Mouse (Mus musculus): ENCODE data around the gene B9d2. TPM values are rescaled to one million over a fixed set of nuclear protein-coding genes. Genes with fewer than 3 reads are reported as not detected.
A peak's percentile ranks its signal among the peaks of the same experiment; 100 is the strongest.

B9d2 gene
- polyA plus RNA-seq, 1 experiment from 2014 or later, result 39.2 TPM

DNA sequence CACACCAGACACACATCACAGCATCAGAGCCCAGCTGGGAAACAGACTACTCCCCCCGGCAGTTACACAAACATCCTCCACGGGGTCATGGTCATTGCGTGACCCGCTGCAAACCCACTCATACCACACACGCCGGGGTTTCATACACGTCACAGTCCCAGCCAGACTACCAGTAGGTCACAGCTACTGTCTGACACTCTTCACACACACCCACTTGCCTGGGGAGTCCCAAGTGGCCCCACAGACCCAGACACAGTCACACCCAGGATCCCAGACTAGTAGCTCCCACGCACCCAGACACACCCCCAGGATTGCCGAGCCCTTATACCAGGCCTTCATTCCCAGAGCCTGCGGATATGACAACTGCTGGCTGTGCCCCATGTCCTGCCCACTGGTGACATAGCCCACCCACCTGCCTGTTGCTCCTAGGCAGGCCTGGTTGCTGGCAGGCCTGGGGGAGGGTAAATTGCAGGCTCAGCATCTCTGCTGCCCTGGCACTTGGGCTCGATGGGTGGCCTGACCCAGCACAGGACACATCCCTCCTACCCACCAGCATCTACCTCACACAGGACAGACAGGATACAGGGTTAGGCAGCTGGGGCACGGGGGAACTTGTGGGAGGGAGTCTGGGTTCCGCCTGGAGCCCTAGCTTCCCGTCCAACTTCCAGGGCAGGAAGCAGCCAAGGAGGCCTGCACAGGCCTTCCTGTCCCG is 27.2 kb downstream of the B9d2 start:
- Histone ChIP-seq H3K36me3 (peaks cover 7% of the 10 kb centered on the region), H3K4me2 (replicated peaks) (no peak overlapping the region), H3K9me3 (no peaks in the 10 kb centered on the region), H3K4me1 (peaks cover 12% of the 10 kb centered on the region), H3K27me3 (peaks cover 5% of the 10 kb centered on the region; the same call in 1 of the 2 replicates), H3K27ac (replicated peaks) (no peak overlapping the region), H3K4me3 (no peak overlapping the region), H3K9ac (replicated peaks) (no peak overlapping the region)
- ATAC-seq (replicated peaks), result no peak
- WGBS, result 68% methylated on average over 15 of the region's 15 CpGs

DNA sequence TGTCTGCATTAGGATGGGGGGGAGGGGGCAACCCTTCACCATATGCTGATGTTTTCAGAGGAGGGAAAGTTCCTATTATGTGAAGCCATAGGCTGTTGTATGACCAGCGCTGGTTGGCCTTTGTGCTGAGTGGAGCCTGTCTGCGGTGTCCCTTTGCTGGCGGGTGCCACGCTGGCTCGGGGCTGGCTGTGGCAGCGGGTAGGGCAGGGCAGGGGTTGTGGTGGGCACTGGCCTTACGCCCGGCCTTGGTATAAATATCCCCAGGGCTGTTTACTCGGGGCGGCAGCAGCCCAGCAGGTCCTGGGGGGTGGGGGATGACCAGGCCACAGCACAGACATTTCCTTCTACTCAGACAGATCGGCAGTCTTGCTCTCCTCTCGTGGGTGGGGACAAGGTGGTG is 29.4 kb downstream of the B9d2 start:
- Histone ChIP-seq H3K36me3 (peaks cover 29% of the 10 kb centered on the region), H3K9me3 (no peaks in the 10 kb centered on the region), H3K4me2 (replicated peaks) (no peak overlapping the region), H3K9ac (replicated peaks) (no peak overlapping the region), H3K27ac (replicated peaks) (no peak overlapping the region), H3K4me1 (peaks cover 8% of the 10 kb centered on the region), H3K4me3 (no peak overlapping the region), H3K27me3 (no peaks in the 10 kb centered on the region)
- WGBS, result 14% methylated on average over 12 of the region's 12 CpGs
- ATAC-seq (replicated peaks), result 0 out of 2 replicates have a peak, but pooled peaks have one; percentile 30

- Histone ChIP-seq H3K9ac (replicated peaks) (no peak overlapping the region), H3K4me1 (peaks cover 8% of the 10 kb centered on the region), H3K4me3 (no peak overlapping the region), H3K27me3 (no peaks in the 10 kb centered on the region), H3K36me3 (peaks cover 36% of the 10 kb centered on the region), H3K27ac (replicated peaks) (no peak overlapping the region), H3K4me2 (replicated peaks) (no peak overlapping the region), H3K9me3 (no peaks in the 10 kb centered on the region)
- WGBS, result 5% methylated on average over 7 of the region's 7 CpGs
- peak; percentile 36; the same call in 1 of the 2 replicates for ATAC-seq (replicated peaks)
These were observed 30.0 kb downstream of the B9d2 start for GRCm38 (mm10) chr7:25710519-25711130.

GRCm38 (mm10) chr7:25711165-25711564 is 30.6 kb downstream of the B9d2 start:
- Histone ChIP-seq H3K4me2 (replicated peaks) (no peak overlapping the region), H3K9me3 (no peaks in the 10 kb centered on the region), H3K9ac (replicated peaks) (no peak overlapping the region), H3K36me3 (peaks cover 41% of the 10 kb centered on the region), H3K27ac (replicated peaks) (no peak overlapping the region), H3K4me1 (peaks cover 8% of the 10 kb centered on the region), H3K27me3 (no peaks in the 10 kb centered on the region), H3K4me3 (no peak overlapping the region)
- WGBS, result 66% methylated on average over 5 of the region's 5 CpGs
- no peak for ATAC-seq (replicated peaks)

DNA sequence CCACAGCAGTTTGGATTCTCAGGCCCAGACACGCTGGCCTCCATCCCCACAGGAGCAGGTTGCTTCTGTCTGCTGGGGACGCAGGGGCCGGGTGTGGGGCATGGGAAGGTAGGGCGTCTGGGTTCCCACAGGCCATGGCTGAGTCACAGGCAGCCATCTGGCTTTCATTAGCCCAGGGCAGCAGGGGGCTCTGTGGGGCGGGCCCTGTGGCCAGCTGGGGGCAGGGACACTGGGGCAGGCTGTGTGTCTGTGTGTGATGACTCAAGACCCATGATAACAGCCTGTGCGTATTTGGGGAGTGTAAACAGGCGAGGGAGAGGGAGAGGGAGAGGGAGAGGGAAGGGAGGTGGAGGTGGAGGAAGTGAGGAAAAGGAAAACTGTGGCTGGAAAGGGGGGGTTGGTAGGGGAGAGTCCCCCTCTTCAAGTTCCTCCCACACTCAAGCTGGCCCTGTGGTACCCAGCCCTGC is 31.2 kb downstream of the B9d2 start:
- Histone ChIP-seq H3K27ac (replicated peaks) (no peak overlapping the region), H3K9ac (replicated peaks) (no peak overlapping the region), H3K27me3 (no peaks in the 10 kb centered on the region), H3K9me3 (no peaks in the 10 kb centered on the region), H3K4me3 (no peak overlapping the region), H3K4me1 (peaks cover 8% of the 10 kb centered on the region), H3K4me2 (replicated peaks) (no peak overlapping the region), H3K36me3 (peaks cover 41% of the 10 kb centered on the region)
- no peak for ATAC-seq (replicated peaks)
- WGBS, result 46% methylated on average over 7 of the region's 7 CpGs

DNA sequence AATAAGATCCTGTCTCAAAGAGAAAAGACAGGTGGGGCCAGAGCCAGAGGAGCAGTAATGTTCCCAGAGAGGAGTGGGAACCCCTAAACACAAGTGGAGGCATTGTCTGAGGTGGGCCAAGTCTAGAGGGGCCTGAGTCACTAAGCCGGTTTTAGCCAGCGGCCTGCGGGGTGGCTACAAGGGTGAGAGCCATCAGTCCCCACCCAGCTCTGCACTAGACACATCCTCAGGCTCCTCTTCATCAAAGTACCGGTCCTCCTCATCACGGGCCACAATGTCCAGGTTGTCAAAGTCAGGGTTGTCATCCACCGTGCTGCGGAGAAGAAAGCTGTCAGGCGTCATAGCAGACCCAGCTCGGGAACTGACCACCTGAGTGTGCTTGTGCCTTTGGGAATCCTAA is 32.2 kb downstream of the B9d2 start:
- peaks cover 18% of the 10 kb centered on the region for H3K4me1 ChIP-seq
- no peak for ATAC-seq (replicated peaks)
- H3K9me3 ChIP-seq, result no peaks in the 10 kb centered on the region
- no peak overlapping the region for H3K4me3 ChIP-seq
- no peak overlapping the region for H3K4me2 ChIP-seq (replicated peaks)
- no peak overlapping the region for H3K9ac ChIP-seq (replicated peaks)
- no peak overlapping the region for H3K27ac ChIP-seq (replicated peaks)
- H3K27me3 ChIP-seq, result no peaks in the 10 kb centered on the region
- 89% methylated on average over 9 of the region's 9 CpGs for WGBS
- H3K36me3 ChIP-seq, result peaks cover 41% of the 10 kb centered on the region

- Histone ChIP-seq H3K4me3 (no peak overlapping the region), H3K9me3 (no peaks in the 10 kb centered on the region), H3K4me1 (peaks cover 30% of the 10 kb centered on the region), H3K27ac (replicated peaks) (no peak overlapping the region), H3K9ac (replicated peaks) (no peak overlapping the region), H3K36me3 (peaks cover 41% of the 10 kb centered on the region), H3K4me2 (replicated peaks) (no peak overlapping the region), H3K27me3 (no peaks in the 10 kb centered on the region)
- no peak for ATAC-seq (replicated peaks)
- 93% methylated on average over 8 of the region's 8 CpGs for WGBS
These were observed 34.0 kb downstream of the B9d2 start for GRCm38 (mm10) chr7:25714581-25714980.

GRCm38 (mm10) chr7:25715731-25716271 is 35.2 kb downstream of the B9d2 start:
- no peak for ATAC-seq (replicated peaks)
- H3K4me2 ChIP-seq (replicated peaks), result no peak overlapping the region
- no peaks in the 10 kb centered on the region for H3K9me3 ChIP-seq
- WGBS, result 95% methylated on average over 22 of the region's 22 CpGs
- H3K4me1 ChIP-seq, result peaks cover 24% of the 10 kb centered on the region
- peaks cover 43% of the 10 kb centered on the region for H3K36me3 ChIP-seq
- no peak overlapping the region for H3K27ac ChIP-seq (replicated peaks)
- no peak overlapping the region for H3K9ac ChIP-seq (replicated peaks)
- H3K27me3 ChIP-seq, result no peaks in the 10 kb centered on the region
- H3K4me3 ChIP-seq, result no peak overlapping the region

- H3K9me3 ChIP-seq, result no peaks in the 10 kb centered on the region
- H3K27ac ChIP-seq (replicated peaks), result no peak overlapping the region
- H3K4me2 ChIP-seq (replicated peaks), result peak overlapping the region; percentile 57; the same call in 1 of the 2 replicates
- ATAC-seq (replicated peaks), result no peak
- H3K4me3 ChIP-seq, result peak overlapping the region; percentile 73; the same call in 1 of the 2 replicates
- H3K9ac ChIP-seq (replicated peaks), result 0 out of 2 replicates have a peak overlapping the region, but pooled peaks have one; percentile 64
- WGBS, result 90% methylated on average over 3 of the region's 3 CpGs
- H3K27me3 ChIP-seq, result no peaks in the 10 kb centered on the region
- peaks cover 52% of the 10 kb centered on the region for H3K36me3 ChIP-seq
- peaks cover 23% of the 10 kb centered on the region for H3K4me1 ChIP-seq
These were observed 36.9 kb downstream of the B9d2 start for GRCm38 (mm10) chr7:25717478-25717877.

GRCm38 (mm10) chr7:25718788-25719417 is 38.3 kb downstream of the B9d2 start, which contains the start of gene Ccdc97:
Ccdc97 (minus strand) TSS chr7:25719088.
- H3K9me3 ChIP-seq, result no peaks in the 10 kb centered on the region
- peak within 1 kb of the TSS; percentile 73 for H3K4me3 ChIP-seq
- peak within 1 kb of the TSS; percentile 74 for H3K27ac ChIP-seq (replicated peaks)
- WGBS, result 3% methylated on average over 32 of the region's 32 CpGs
- H3K27me3 ChIP-seq, result no peaks in the 10 kb centered on the region
- peaks cover 23% of the 10 kb centered on the region for H3K4me1 ChIP-seq
- peak; percentile 88 for ATAC-seq (replicated peaks)
- H3K9ac ChIP-seq (replicated peaks), result peak within 1 kb of the TSS; percentile 64
- peak within 1 kb of the TSS; percentile 57 for H3K4me2 ChIP-seq (replicated peaks)
- peaks cover 52% of the 10 kb centered on the region for H3K36me3 ChIP-seq

DNA sequence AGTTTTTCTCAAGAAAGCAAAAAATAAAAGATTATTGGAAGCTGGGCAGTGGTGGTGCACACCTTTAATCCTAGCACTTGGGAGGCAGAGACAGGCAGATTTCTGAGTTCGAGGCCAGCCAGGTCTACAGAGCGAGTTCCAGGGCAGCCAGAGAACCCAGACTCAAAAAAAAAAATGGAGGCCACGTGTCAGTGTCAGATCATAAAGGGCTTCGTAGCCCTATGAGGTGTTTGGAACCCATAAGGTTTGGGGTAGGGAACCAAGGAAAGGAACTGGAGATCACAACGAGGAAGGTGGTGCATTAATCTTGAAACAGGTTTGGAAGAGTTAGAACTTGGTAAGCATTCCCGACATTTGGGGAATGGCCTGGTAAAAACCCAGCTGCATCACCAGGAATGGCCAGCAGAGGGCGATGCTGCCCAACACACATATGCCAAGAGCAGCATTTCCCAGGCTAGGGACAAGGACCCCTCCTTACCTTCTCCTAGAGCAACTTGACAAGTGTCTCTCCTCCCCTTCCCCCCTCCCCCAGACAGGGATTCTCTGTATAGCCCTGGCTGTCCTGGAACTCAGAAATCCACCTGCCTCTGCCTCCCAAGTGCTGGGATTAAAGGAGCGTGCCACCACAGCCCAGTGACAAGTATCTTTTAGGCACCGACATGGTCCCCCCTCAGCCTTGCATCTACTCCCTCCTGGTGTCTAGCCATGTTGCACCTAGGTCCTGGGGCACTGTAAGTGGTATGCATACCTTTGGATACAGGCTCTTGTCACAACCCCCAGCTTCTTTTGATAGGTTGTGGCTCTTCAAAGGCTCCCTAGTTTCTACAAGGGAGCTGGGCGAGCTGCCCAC is 39.4 kb downstream of the B9d2 start:
- Histone ChIP-seq H3K9ac (replicated peaks) (no peak overlapping the region), H3K4me3 (no peak overlapping the region; the same call in 1 of the 2 replicates), H3K36me3 (peaks cover 52% of the 10 kb centered on the region), H3K9me3 (no peaks in the 10 kb centered on the region), H3K27me3 (no peaks in the 10 kb centered on the region), H3K4me2 (replicated peaks) (peak overlapping the region; percentile 57; the same call in 1 of the 2 replicates), H3K27ac (replicated peaks) (no peak overlapping the region), H3K4me1 (peaks cover 23% of the 10 kb centered on the region)
- ATAC-seq (replicated peaks), result peak; percentile 46
- 61% methylated on average over 10 of the region's 10 CpGs for WGBS
